ENCODE assay signal across 8 mouse cellular contexts in genomic region chr8:116943161-116943554, GRCm38 (mm10). TPM values are rescaled to one million over a fixed set of nuclear protein-coding genes. Genes with fewer than 3 reads are reported as not detected.
DNase-seq lines count a peak whose midpoint lies in the region; ATAC-seq and TF ChIP-seq lines count a peak whose summit lies in the region.

Gene Atmin, plus strand, starts transcription at chr8:116943393.

- peaks cover 47% of the 10 kb centered on the region for H3K36me3 ChIP-seq in hindbrain, embryonic 10.5 days

- H3K27me3 ChIP-seq in Patski = no peaks in the 10 kb centered on the region
- no peaks in the 10 kb centered on the region for H3K27me3 ChIP-seq in hindbrain, embryonic 10.5 days (ENCODE audit: insufficient read depth, poor library complexity, severe bottlenecking)

- no peaks in the 10 kb centered on the region for H3K9me3 ChIP-seq in hindbrain, embryonic 10.5 days

- in situ Hi-C loops in Patski (cut with MboI; ENCODE audit: low pct_unique_long_range_greater_than_20kb) = loop anchor here (5.0 kb wide), 1 partner anchor 34 kb away; the partner anchor contains the start of gene 1700030J22Rik

- no peak for DNase-seq in Patski (ENCODE audit: low read depth, low spot score)
- peak; percentile 90 for DNase-seq in cerebellum, adult 9-11 months
- peak; percentile 56 to 84 for DNase-seq in frontal cortex, adult 2 months (ENCODE audit: extremely low spot score in 1 of 2, low spot score in 1 of 2)
- DNase-seq in hindbrain, embryonic 10.5 days (ENCODE audit: low spot score) = peak; percentile 85
- DNase-seq in layer of hippocampus, postnatal 10 days (ENCODE audit: low spot score in 2 of 2) = peak; percentile 77 to 88
- peak; percentile 90 for DNase-seq in lung, postnatal 10 days
- DNase-seq in ovary, postnatal 36 days (ENCODE audit: low spot score) = peak; percentile 88
- DNase-seq in thymus, postnatal 14 days = peak; percentile 87

- POLR2A ChIA-PET in Patski (lab: Charles Lee) = interaction anchor here (1.0 kb wide), 1 partner anchor 20 kb away, joined by 3 read pairs; no protein-coding TSS in a partner anchor

- peak within 1 kb of the TSS; percentile 89 for H3K27ac ChIP-seq in hindbrain, embryonic 10.5 days

- CTCF ChIA-PET in Patski (lab: Charles Lee) = interaction anchor here (0.8 to 1.7 kb wide), 3 partner anchors 9 to 37 kb away, joined by 3 to 6 read pairs (median 5); partner anchors contain the start of gene 1700030J22Rik

- WGBS in hindbrain, embryonic 10.5 days = under 1% methylated on average over 46 of the region's 46 CpGs

- peak within 1 kb of the TSS; percentile 89 for H3K4me3 ChIP-seq in hindbrain, embryonic 10.5 days

- H3K4me1 ChIP-seq in hindbrain, embryonic 10.5 days (replicated peaks) = peaks cover 35% of the 10 kb centered on the region

- peak; percentile 98 for TF ChIP-seq CTCF in Patski (IDR thresholded peaks at IDR 0.05)

- peak; percentile 93 for ATAC-seq in Patski

RNA-seq across cellular contexts. Expression of gene Atmin, which starts in this region (rescaled TPM):
- polyA plus RNA-seq in Patski (2021) = 15.9 TPM
- polyA plus RNA-seq in frontal cortex, adult 2 months (2012; rRNA removed) = 31.6 and 33.1 TPM in 2 replicates
- polyA plus RNA-seq in hindbrain, embryonic 10.5 days (2016; fragmentation: Nextera tagmentation; extraction: Ambion mirVana) = 13.8 and 16.0 TPM in 2 replicates
- total RNA-seq in layer of hippocampus, postnatal 10 days (2021) = 10 to 100 TPM; 31.3 to 32.6 TPM
